Mouse (Mus musculus) heart, embryonic 15.5 days (tissue): ENCODE results near the gene Ssty1. TPM values are rescaled to one million over a fixed set of nuclear protein-coding genes. Genes with fewer than 3 reads are reported as not detected.
"Not testable (repeated sequence)": the region's sequence is repeated elsewhere in the genome, so short reads cannot be mapped to it uniquely, and the experiment has no call there.

ENCODE experiments used
- ATAC-seq: fragments of 200-750 bp; cut with Nextera tagmentation; replicated peaks from 2 replicates; pipeline ENCODE4 v1.8.0; 2017; ENCODE audit warnings: low read depth, moderate TSS enrichment; ENCODE audit not compliant: insufficient number of reproducible peaks, insufficient read depth, low FRiP score
- H3K27ac ChIP-seq: fragments of 300-500 bp; sonication (generic); 2 replicates; pipeline ENCODE4 v1.5.1; 2015; ENCODE audit warnings: mild to moderate bottlenecking, inconsistent platforms
- H3K27me3 ChIP-seq: fragments of 300-500 bp; sonication (generic); 2 replicates; pipeline ENCODE4 v1.6.1; 2015; ENCODE audit warnings: inconsistent platforms
- H3K36me3 ChIP-seq: fragments of 300-500 bp; sonication (generic); 2 replicates; pipeline ENCODE4 v1.6.1; 2015; ENCODE audit warnings: mild to moderate bottlenecking, inconsistent platforms
- H3K4me1 ChIP-seq: fragments of 300-500 bp; sonication (generic); replicated peaks from 2 replicates; pipeline ENCODE4 v1.6.1; 2015; ENCODE audit warnings: inconsistent platforms
- H3K4me2 ChIP-seq: fragments of 300-500 bp; sonication (generic); 2 replicates; pipeline ENCODE4 v1.6.1; 2015; ENCODE audit warnings: inconsistent platforms, mild to moderate bottlenecking, moderate library complexity
- H3K4me3 ChIP-seq: fragments of 300-500 bp; sonication (generic); 2 replicates; pipeline ENCODE4 v1.5.1; 2015; ENCODE audit warnings: mild to moderate bottlenecking, inconsistent platforms
- H3K9ac ChIP-seq: fragments of 300-500 bp; sonication (generic); 2 replicates; pipeline ENCODE4 v1.6.1; 2015; ENCODE audit warnings: mild to moderate bottlenecking, inconsistent platforms
- H3K9me3 ChIP-seq: fragments of 300-500 bp; sonication (generic); replicated peaks from 2 replicates; pipeline ENCODE4 v1.6.1; 2016; ENCODE audit warnings: inconsistent platforms
- WGBS: fragments of 180-500 bp; shearing (Covaris S2); methylation state at CpG from one replicate; pipeline ENCODE4 v1.1.7; 2015; ENCODE audit warnings: mixed read lengths; 5-methylcytosine and 5-hydroxymethylcytosine counted together
- polyA plus RNA-seq: library from polyadenylated mRNA; unstranded; fragments of >200 nt; fragmentation: Nextera tagmentation; extraction: Ambion mirVana; gene quantifications from 2 replicates; pipeline ENCODE4 v1.2.1, GENCODE M21; 2015

Gene Ssty1
- not detected in 2 replicates for polyA plus RNA-seq

GRCm38 (mm10) chrY:18088816-18089215 is at the start of gene Ssty1:
Gene Ssty1, plus strand, starts transcription at chrY:18089116.
- not testable (repeated sequence) for H3K4me2 ChIP-seq, H3K4me1 ChIP-seq, H3K27ac ChIP-seq, H3K9me3 ChIP-seq, H3K9ac ChIP-seq, H3K4me3 ChIP-seq, H3K27me3 ChIP-seq, H3K36me3 ChIP-seq, ATAC-seq

GRCm38 (mm10) chrY:18061712-18062111 is 27.2 kb upstream of the Ssty1 start, which contains the start of gene Gm21764:
Gene Gm21764, minus strand, starts transcription at chrY:18061812.
- ATAC-seq, H3K9me3 ChIP-seq, H3K27me3 ChIP-seq, H3K4me1 ChIP-seq, H3K4me2 ChIP-seq, H3K36me3 ChIP-seq, H3K9ac ChIP-seq, H3K27ac ChIP-seq, H3K4me3 ChIP-seq: not testable (repeated sequence)
- no CpG with 5 or more reads among the region's 3 CpGs for WGBS

Other genes with a start within 250 kb of the Ssty1 start
- not detected in 2 replicates for gene Gm21904, start 242.8 kb upstream of the Ssty1 start, polyA plus RNA-seq
- not detected in 2 replicates for gene Gm20772, start 214.4 kb upstream of the Ssty1 start, polyA plus RNA-seq
- not detected in 2 replicates for gene Gm20831, start 214.4 kb upstream of the Ssty1 start, polyA plus RNA-seq
- not detected in 2 replicates for gene Srsy, start 151.8 kb upstream of the Ssty1 start, polyA plus RNA-seq
- gene Gm21764, start 27.3 kb upstream of the Ssty1 start, polyA plus RNA-seq: not detected in 2 replicates